Mouse (Mus musculus) heart, postnatal 0 days (tissue): ENCODE measurements around the gene Reln. TPM values are rescaled to one million over a fixed set of nuclear protein-coding genes. Genes with fewer than 3 reads are reported as not detected.

Experiments used
- ATAC-seq: fragments of 200-750 bp; cut with Nextera tagmentation; 2 replicates; pipeline ENCODE4 v1.8.0; 2017; ENCODE audit warnings: low read depth, moderate number of reproducible peaks, moderate library complexity; ENCODE audit not compliant: insufficient read depth
- DNase-seq: peaks from one replicate; pipeline ENCODE4 v3.0.0-alpha.2; 2016; ENCODE audit warnings: low spot score
- H3K27ac ChIP-seq: fragments of 300-500 bp; sonication (generic); 2 replicates; pipeline ENCODE4 v1.5.1; 2014; ENCODE audit warnings: low read depth, mild to moderate bottlenecking
- H3K27me3 ChIP-seq: fragments of 300-500 bp; sonication (generic); 2 replicates; pipeline ENCODE4 v1.6.1; 2014; ENCODE audit warnings: low read length, mixed read lengths; ENCODE audit not compliant: control insufficient read depth, insufficient read depth
- H3K36me3 ChIP-seq: fragments of 300-500 bp; sonication (generic); replicated peaks from 2 replicates; pipeline ENCODE4 v1.6.1; 2014; ENCODE audit warnings: low read length, mixed read lengths; ENCODE audit not compliant: control insufficient read depth, insufficient read depth
- H3K4me1 ChIP-seq: fragments of 300-500 bp; sonication (generic); 2 replicates; pipeline ENCODE4 v1.6.1; 2014; ENCODE audit warnings: antibody characterized with exemption; ENCODE audit not compliant: control insufficient read depth, insufficient read depth
- H3K4me2 ChIP-seq: fragments of 300-500 bp; sonication (generic); 2 replicates; pipeline ENCODE4 v1.6.1; 2014; ENCODE audit warnings: low read depth, mild to moderate bottlenecking, low read length, moderate library complexity
- H3K4me3 ChIP-seq: fragments of 300-500 bp; sonication (generic); 2 replicates; pipeline ENCODE4 v1.5.1; 2014; ENCODE audit warnings: low read depth, low read length
- H3K9ac ChIP-seq: fragments of 300-500 bp; sonication (generic); replicated peaks from 2 replicates; pipeline ENCODE4 v1.6.1; 2014; ENCODE audit warnings: low read depth, low read length, mixed read lengths
- H3K9me3 ChIP-seq: fragments of 300-500 bp; sonication (generic); replicated peaks from 2 replicates; pipeline ENCODE4 v1.6.1; 2016; ENCODE audit warnings: low read length; ENCODE audit not compliant: control insufficient read depth
- CTCF ChIP-seq: IDR thresholded peaks from 2 replicates; pipeline ENCODE4 v1.5.1; 2016; ENCODE audit warnings: antibody characterized with exemption, control low read depth, low read depth
- EP300 ChIP-seq: IDR thresholded peaks from 2 replicates; pipeline ENCODE4 v1.6.1; 2016; ENCODE audit warnings: antibody characterized with exemption, low read depth
- WGBS: fragments of 180-500 bp; shearing (Covaris S2); extraction: QIAGEN DNeasy Blood & Tissue Kit; methylation state at CpG from one replicate; pipeline ENCODE4 v1.1.7; 2014; 5-methylcytosine and 5-hydroxymethylcytosine counted together
- polyA plus RNA-seq: library from polyadenylated mRNA; unstranded; fragments of >200 nt; fragmentation: Nextera tagmentation; extraction: Ambion mirVana; gene quantifications from 2 replicates; pipeline ENCODE4 v1.2.1, GENCODE M21; 2015
- total RNA-seq: library from RNA; depleted of rRNA; stranded (reverse); fragments of >200 nt; gene quantifications from 2 replicates; pipeline ENCODE4 v1.2.3, GENCODE M21; 2014; ENCODE audit warnings: low replicate concordance

The Reln gene
- total and polyA plus RNA-seq, 2 experiments from 2014 or later = 1.00 to 14.4 TPM

DNA sequence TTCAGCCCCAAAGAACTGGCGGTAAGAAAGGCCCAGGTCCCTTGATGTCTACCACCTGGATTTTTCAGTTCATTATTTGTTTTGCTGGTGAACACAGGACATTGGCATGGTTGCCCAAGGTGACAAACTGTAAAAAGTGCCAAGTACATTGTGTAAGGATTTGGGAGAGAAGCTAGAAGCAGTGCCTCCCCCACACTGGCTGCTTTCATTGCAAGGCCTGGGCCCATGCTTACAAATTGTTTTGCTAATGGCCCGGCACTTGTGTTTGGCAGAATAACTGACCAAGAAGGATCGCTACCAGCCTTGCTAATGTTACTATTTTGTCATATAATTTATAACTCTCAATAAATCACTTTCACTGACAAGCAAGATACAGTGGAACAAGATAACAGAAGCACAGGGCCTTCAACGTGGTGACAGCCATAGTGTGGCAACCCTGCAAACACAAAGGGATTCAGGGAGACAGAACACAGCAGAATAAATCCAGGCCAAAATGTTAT lies 425.2 kb downstream of the Reln start:
- Histone ChIP-seq H3K27ac (no peak overlapping the region), H3K4me1 (no peaks in the 10 kb centered on the region), H3K4me3 (no peak overlapping the region), H3K4me2 (no peak overlapping the region), H3K36me3 (no peaks in the 10 kb centered on the region), H3K27me3 (no peaks in the 10 kb centered on the region), H3K9me3 (no peaks in the 10 kb centered on the region), H3K9ac (no peak overlapping the region)
- TF ChIP-seq CTCF (no peak), EP300 (no peak)
- ATAC-seq (no peak), DNase-seq (no peak)
- 50% methylated on average over 4 of the region's 4 CpGs for WGBS

DNA sequence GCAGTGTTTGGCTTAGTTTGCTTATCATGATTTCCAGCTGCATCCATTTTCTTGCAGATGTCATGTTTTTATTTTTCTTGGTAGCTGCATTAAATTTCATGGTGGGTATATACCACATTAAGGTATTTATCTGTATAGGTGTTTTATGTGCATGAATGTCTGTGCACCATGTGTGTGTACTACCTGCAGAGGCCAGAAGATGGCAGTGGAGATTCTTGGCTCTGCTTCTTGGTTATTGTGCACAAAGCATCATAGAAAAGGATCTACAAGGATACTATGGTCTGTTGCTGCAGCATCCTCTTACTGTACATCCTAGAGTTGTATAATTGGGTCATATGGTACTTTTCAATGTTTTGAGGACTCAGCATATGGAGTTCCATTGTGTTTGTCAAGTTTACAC lies 428.5 kb downstream of the Reln start:
- no peak for TF ChIP-seq CTCF
- TF ChIP-seq EP300 = no peak
- Histone ChIP-seq H3K4me2 (no peak overlapping the region), H3K36me3 (no peaks in the 10 kb centered on the region), H3K27ac (no peak overlapping the region), H3K9me3 (no peaks in the 10 kb centered on the region), H3K4me3 (no peak overlapping the region), H3K27me3 (no peaks in the 10 kb centered on the region), H3K4me1 (no peaks in the 10 kb centered on the region), H3K9ac (no peak overlapping the region)
- ATAC-seq = no peak
- no peak for DNase-seq

DNA sequence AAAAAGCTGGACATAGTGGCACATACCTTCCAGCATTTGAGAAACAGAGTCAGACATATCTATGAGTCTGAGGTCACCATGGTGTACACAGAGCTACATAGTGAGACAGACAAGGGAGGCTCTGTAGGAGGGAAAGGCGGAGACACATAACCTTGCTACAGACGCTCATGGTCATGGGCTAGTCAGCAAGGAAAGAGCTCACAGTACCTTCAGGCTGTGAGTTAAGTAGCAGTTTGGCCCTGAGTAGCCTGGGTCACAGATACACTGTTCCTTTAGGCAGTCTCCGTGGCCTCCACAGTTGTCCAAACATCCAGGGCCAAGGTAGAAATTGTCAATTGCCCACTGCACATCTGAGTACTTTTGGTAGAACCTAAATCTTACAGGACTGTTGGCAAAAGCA lies 429.7 kb downstream of the Reln start:
- no peaks in the 10 kb centered on the region for H3K9me3 ChIP-seq
- TF ChIP-seq EP300 = no peak
- TF ChIP-seq CTCF = no peak
- no peak for DNase-seq
- no peaks in the 10 kb centered on the region for H3K4me1 ChIP-seq
- no peak overlapping the region for H3K27ac ChIP-seq
- 70% methylated on average over 3 of the region's 3 CpGs for WGBS
- no peak overlapping the region for H3K4me3 ChIP-seq
- H3K4me2 ChIP-seq = no peak overlapping the region
- H3K36me3 ChIP-seq = no peaks in the 10 kb centered on the region
- ATAC-seq = no peak
- no peaks in the 10 kb centered on the region for H3K27me3 ChIP-seq
- no peak overlapping the region for H3K9ac ChIP-seq

DNA sequence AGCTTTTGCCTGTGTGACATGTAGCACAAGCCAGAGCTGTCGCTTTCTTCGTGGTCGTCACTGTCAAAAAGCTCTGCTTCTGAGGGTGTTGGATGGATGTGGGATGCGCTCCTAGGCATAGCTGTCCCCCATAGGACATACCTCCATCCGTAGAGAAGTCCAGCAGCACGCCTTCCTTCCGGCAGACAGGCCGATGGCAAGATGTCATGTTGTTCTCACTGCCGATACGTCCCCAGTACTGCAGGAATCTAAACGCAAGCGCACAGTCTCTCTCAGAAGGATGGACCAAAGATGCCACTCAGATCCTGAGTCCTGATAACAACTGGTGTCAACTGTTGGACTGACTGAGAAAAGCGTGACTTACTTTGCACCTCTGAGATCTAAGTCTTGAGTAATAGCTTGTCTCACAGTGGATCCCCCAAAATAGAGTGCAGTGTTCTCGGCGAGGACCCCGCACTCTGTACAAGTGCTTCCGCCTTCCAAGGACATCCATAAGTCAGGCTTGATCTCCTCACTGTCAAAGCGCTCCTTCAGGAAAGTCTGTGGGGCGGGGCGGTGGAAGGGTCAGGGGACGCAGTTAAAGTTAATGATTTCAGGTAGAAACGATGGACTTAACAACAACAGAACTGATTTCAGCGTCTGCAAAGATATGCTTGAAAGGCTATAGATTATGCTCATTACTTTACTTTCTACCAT lies 431.5 kb downstream of the Reln start:
- H3K27me3 ChIP-seq = no peaks in the 10 kb centered on the region

DNA sequence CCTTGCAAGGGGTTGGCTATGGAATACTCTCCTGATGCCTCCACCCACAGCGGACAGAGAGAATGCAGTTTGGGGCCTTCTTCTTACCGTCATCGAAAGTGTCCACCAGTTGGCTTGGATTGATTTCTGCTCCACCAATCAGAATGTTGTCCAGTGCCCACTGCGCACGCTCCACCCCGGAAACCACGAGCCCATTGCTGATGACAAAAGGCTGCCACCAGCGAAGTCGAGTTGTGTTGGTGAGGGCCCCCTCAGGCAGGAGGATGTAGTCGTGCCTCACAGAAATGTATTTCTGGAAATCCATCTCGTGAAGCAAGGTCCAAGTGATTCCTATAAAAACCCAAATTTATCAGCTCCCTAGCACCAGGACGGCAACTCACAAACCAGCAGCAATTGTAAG lies 433.8 kb downstream of the Reln start:
- H3K9me3 ChIP-seq = no peaks in the 10 kb centered on the region
- no peak overlapping the region for H3K4me3 ChIP-seq
- TF ChIP-seq CTCF = no peak
- no peak for TF ChIP-seq EP300
- H3K9ac ChIP-seq = no peak overlapping the region
- DNase-seq (no peak), ATAC-seq (no peak)
- no peaks in the 10 kb centered on the region for H3K4me1 ChIP-seq
- H3K4me2 ChIP-seq = no peak overlapping the region
- no peak overlapping the region for H3K27ac ChIP-seq
- H3K27me3 ChIP-seq = no peaks in the 10 kb centered on the region
- H3K36me3 ChIP-seq = no peaks in the 10 kb centered on the region
- WGBS = 85% methylated on average over 12 of the region's 12 CpGs

More for the DNA sequence above, 431.5 kb downstream of the Reln start:
- WGBS = 83% methylated on average over 23 of the region's 23 CpGs
- Histone ChIP-seq H3K4me3 (no peak overlapping the region), H3K4me2 (no peak overlapping the region), H3K9me3 (no peaks in the 10 kb centered on the region), H3K4me1 (no peaks in the 10 kb centered on the region), H3K27ac (no peak overlapping the region), H3K9ac (no peak overlapping the region), H3K36me3 (no peaks in the 10 kb centered on the region)
- no peak for TF ChIP-seq CTCF
- TF ChIP-seq EP300 = no peak
- DNase-seq (no peak), ATAC-seq (no peak)

DNA sequence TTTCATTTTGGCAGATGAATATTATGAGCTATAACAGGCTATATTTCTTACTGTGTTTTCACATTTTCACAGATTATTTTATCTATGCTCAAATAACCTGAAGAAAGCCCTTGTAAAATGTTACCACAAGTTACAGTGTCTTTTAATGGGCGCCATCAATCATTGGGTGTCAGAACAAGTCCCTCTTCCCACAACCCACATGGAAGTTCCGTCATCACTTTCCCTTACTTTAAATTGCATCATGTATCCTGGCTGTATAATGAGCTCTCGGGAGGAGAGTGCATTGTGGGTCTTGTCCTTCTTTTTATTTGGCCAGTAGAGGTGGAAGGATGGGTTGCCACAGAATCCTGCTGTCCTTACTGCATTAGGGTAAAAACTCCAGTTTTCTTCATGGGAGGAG lies 434.8 kb downstream of the Reln start:
- TF ChIP-seq CTCF (no peak), EP300 (no peak)

More for the DNA sequence above, 434.8 kb downstream of the Reln start:
- no peak overlapping the region for H3K4me2 ChIP-seq
- 82% methylated on average over 3 of the region's 3 CpGs for WGBS
- H3K9ac ChIP-seq = no peak overlapping the region
- H3K36me3 ChIP-seq = no peaks in the 10 kb centered on the region
- H3K27ac ChIP-seq = no peak overlapping the region
- H3K4me3 ChIP-seq = no peak overlapping the region
- DNase-seq = no peak
- ATAC-seq = no peak
- no peaks in the 10 kb centered on the region for H3K9me3 ChIP-seq
- no peaks in the 10 kb centered on the region for H3K27me3 ChIP-seq
- no peaks in the 10 kb centered on the region for H3K4me1 ChIP-seq
